Mouse (Mus musculus) lung, postnatal 0 days (tissue): ENCODE measurements at regions not wholly inside any gene's neighbourhood (a gene's known extent, or its start where the extent isn't known, plus 50 kb on each side); places are given as distances from the start of the nearest gene placed in this dataset.
A peak's percentile ranks its signal among the peaks of the same experiment; 100 is the strongest.

ENCODE experiments used
- CTCF ChIP-seq: IDR thresholded peaks from 2 replicates; pipeline ENCODE4 v1.5.1; 2016; ENCODE audit warnings: antibody characterized with exemption, mild to moderate bottlenecking
- EP300 ChIP-seq: IDR thresholded peaks from 2 replicates; pipeline ENCODE4 v1.6.1; 2016; ENCODE audit warnings: antibody characterized with exemption, mild to moderate bottlenecking, control low read depth

DNA sequence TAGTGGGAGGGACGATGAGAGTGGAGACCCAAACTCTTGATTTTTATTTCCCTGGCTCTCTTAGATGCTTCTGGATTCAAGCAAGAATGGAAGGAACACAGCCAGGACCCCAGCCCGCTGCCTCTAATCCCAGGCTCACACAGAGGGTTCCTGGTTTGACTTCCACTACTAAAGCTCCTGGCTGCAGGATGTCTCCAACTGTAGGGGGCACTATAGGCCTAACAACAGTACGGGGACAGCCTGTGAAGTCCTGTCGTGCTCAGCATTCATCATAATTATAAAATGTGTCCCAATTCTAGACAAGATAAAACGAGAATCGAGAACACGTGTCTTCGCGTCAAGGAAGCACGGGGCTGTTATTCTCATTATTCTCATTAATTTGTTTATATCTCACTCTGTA lies 254.3 kb upstream of the Kcnab2 start:
- 0 out of 2 replicates have a peak, but pooled peaks have one; percentile 11 for TF ChIP-seq CTCF
- no peak for TF ChIP-seq EP300
